Mouse (Mus musculus) forebrain, embryonic 11.5 days (tissue): ENCODE results near the gene Il23a. TPM values are rescaled to one million over a fixed set of nuclear protein-coding genes. Genes with fewer than 3 reads are reported as not detected.

Experiments used
- ATAC-seq: fragments of 200-750 bp; cut with Nextera tagmentation; replicated peaks from 2 replicates; pipeline ENCODE4 v1.8.0; 2017; ENCODE audit warnings: moderate TSS enrichment; ENCODE audit not compliant: low FRiP score
- DNase-seq: peaks from one replicate; pipeline ENCODE4 v3.0.0-alpha.2; 2017; ENCODE audit warnings: low spot score
- H3K27ac ChIP-seq: fragments of 300-500 bp; sonication (generic); 2 replicates; pipeline ENCODE4 v1.5.1; 2014; ENCODE audit warnings: low read depth, low read length
- H3K27me3 ChIP-seq: fragments of 300-500 bp; sonication (generic); 2 replicates; pipeline ENCODE4 v1.6.1; 2014; ENCODE audit warnings: mild to moderate bottlenecking, low read length, mixed read lengths; ENCODE audit not compliant: control insufficient read depth, insufficient read depth
- H3K36me3 ChIP-seq: fragments of 300-500 bp; sonication (generic); 2 replicates; pipeline ENCODE4 v1.6.1; 2014; ENCODE audit warnings: mild to moderate bottlenecking, low read length, moderate library complexity, mixed read lengths; ENCODE audit not compliant: control insufficient read depth, insufficient read depth
- H3K4me1 ChIP-seq: fragments of 300-500 bp; sonication (generic); replicated peaks from 2 replicates; pipeline ENCODE4 v1.6.1; 2014; ENCODE audit warnings: low read length, mixed read lengths; ENCODE audit not compliant: control insufficient read depth, insufficient read depth
- H3K4me2 ChIP-seq: fragments of 300-500 bp; sonication (generic); 2 replicates; pipeline ENCODE4 v1.6.1; 2014; ENCODE audit warnings: low read depth, mild to moderate bottlenecking, low read length, moderate library complexity, mixed read lengths; ENCODE audit not compliant: severe bottlenecking
- H3K4me3 ChIP-seq: fragments of 300-500 bp; sonication (generic); 2 replicates; pipeline ENCODE4 v1.5.1; 2014; ENCODE audit warnings: low read depth, low read length
- H3K9ac ChIP-seq: fragments of 300-500 bp; sonication (generic); 2 replicates; pipeline ENCODE4 v1.6.1; 2014; ENCODE audit warnings: low read length
- H3K9me3 ChIP-seq: fragments of 300-500 bp; sonication (generic); 2 replicates; pipeline ENCODE4 v1.6.1; 2016; ENCODE audit warnings: low read length, mixed read lengths; ENCODE audit not compliant: control insufficient read depth
- WGBS: fragments of 180-500 bp; shearing (Covaris S2); extraction: QIAGEN DNeasy Blood & Tissue Kit; methylation state at CpG from one replicate; pipeline ENCODE4 v1.1.7; 2014; 5-methylcytosine and 5-hydroxymethylcytosine counted together
- polyA plus RNA-seq: library from polyadenylated mRNA; unstranded; fragments of >200 nt; fragmentation: Nextera tagmentation; extraction: Ambion mirVana; gene quantifications from 2 replicates; pipeline ENCODE4 v1.2.1, GENCODE M21; 2014

Gene Il23a
- polyA plus RNA-seq, 1 experiment from 2014 or later = not detected

DNA sequence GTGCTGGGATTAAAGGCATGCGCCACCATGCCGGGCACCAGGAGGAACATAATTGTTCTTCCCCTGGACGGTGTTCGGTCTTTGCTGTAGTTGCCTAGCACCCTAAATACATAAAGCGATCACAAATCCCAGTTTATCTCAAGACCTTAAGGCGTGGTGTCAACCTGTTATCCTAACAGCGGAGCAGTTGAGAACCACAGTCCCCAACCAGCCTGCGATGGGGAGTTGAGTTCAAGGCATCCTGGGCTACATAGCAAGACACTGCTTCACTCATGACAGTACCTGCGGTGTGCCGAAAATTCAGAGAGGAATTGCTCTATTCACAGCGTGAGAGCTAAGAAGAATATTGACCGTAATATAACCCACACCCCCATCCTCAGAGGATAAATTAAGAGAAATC lies 23.1 kb upstream of the Il23a start:
- Histone ChIP-seq H3K4me1 (peaks cover 5% of the 10 kb centered on the region), H3K36me3 (peaks cover 12% of the 10 kb centered on the region; the same call in 1 of the 2 replicates), H3K9ac (peak overlapping the region; percentile 51; the same call in 1 of the 2 replicates), H3K27me3 (no peaks in the 10 kb centered on the region), H3K4me2 (peak overlapping the region; percentile 93), H3K27ac (no peak overlapping the region), H3K9me3 (no peaks in the 10 kb centered on the region), H3K4me3 (peak overlapping the region; percentile 12; the same call in 1 of the 2 replicates)
- ATAC-seq = no peak
- no peak for DNase-seq
- WGBS = 67% methylated on average over 12 of the region's 12 CpGs

DNA sequence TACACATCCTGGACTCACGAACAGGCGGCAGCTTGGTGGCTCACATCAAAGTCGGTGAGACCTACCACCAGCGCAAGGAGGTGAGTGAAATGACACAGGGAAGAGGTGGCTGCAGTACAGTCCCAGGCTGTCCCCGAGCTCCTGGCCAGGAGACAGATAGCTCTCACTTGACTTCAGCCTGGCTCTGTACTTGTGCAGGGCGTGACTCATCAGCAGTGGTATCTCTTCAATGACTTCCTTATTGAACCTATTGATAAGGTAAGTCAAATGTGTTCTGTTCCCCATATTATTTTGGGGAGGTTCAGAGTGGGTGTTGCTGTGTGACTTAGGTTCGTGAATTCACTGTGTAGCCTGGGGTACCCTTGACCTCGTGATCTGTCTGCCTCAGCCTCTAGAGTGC lies 17.0 kb upstream of the Il23a start:
- WGBS = 94% methylated on average over 8 of the region's 8 CpGs
- no peak for ATAC-seq
- Histone ChIP-seq H3K9me3 (no peaks in the 10 kb centered on the region), H3K4me2 (no peak overlapping the region), H3K27ac (no peak overlapping the region), H3K4me3 (no peak overlapping the region), H3K4me1 (no peaks in the 10 kb centered on the region), H3K27me3 (no peaks in the 10 kb centered on the region), H3K36me3 (peaks cover 10% of the 10 kb centered on the region; the same call in 1 of the 2 replicates), H3K9ac (no peak overlapping the region)
- DNase-seq = no peak

DNA sequence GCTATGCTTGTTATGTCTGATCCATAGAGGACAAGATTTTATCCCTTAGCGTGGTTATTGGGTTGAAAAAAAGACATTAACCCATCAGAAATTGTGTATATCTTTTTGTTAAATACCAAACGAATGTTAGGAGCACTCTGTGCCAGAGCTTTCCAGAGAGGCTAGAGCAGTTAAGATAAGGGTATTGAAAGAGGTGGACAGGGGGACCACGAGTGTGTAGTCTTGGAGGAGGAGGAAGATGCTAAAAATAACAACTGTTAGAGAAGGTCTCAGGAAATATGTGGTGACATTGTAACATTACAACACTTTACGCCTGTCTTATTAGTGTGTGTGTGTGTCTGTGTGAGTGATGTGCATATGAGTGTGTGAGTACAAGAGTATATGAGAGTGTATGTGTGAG lies 12.3 kb upstream of the Il23a start:
- Histone ChIP-seq H3K36me3 (peaks cover 3% of the 10 kb centered on the region; the same call in 1 of the 2 replicates), H3K9me3 (no peaks in the 10 kb centered on the region), H3K27ac (no peak overlapping the region), H3K4me1 (no peaks in the 10 kb centered on the region), H3K27me3 (no peaks in the 10 kb centered on the region), H3K4me2 (no peak overlapping the region), H3K9ac (no peak overlapping the region), H3K4me3 (no peak overlapping the region)
- ATAC-seq (no peak), DNase-seq (no peak)
- WGBS = 88% methylated on average over 4 of the region's 4 CpGs

DNA sequence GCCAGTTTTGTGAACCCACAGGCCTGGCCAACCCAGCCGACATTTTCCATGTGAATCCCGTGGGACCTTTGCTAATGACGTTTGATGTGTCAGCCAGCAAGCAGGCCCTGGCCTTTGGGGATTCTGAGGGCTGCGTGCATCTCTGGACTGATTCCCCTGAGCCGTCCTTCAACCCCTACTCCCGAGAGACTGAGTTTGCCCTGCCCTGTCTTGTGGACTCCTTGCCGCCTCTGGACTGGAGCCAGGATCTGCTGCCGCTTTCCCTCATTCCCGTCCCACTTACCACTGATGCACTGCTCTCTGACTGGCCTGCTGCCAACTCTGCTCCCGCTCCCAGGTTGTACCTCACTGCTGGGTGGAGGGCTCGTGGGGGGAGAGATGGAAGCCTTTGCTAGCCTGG lies 11.6 kb upstream of the Il23a start:
- no peaks in the 10 kb centered on the region for H3K9me3 ChIP-seq
- no peaks in the 10 kb centered on the region for H3K4me1 ChIP-seq
- DNase-seq (no peak), ATAC-seq (no peak)
- no peak overlapping the region for H3K4me3 ChIP-seq
- H3K27me3 ChIP-seq = no peaks in the 10 kb centered on the region
- 88% methylated on average over 11 of the region's 11 CpGs for WGBS
- no peak overlapping the region for H3K27ac ChIP-seq
- H3K4me2 ChIP-seq = no peak overlapping the region
- no peak overlapping the region for H3K9ac ChIP-seq
- H3K36me3 ChIP-seq = peaks cover 3% of the 10 kb centered on the region; the same call in 1 of the 2 replicates

DNA sequence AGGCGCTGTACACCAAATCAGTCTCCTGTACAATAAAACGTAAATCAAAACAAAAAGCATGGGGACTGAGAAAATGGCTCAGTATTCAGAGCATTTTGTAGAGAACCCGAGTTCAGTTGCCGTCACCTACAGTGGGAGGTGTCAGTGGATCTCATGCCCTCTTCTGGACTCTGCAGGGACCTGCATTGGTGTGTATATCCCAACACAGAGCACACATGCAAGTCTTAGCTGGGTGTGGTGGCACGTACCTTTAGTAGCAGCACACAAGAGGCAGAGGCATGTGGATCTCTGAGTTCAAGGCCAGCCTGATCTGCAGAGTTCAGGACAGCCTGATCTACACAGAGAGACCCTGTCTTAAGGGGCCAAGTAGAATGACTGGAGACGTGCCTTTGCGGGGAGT lies 11.1 kb upstream of the Il23a start:
- Histone ChIP-seq H3K4me3 (no peak overlapping the region), H3K9ac (no peak overlapping the region), H3K27me3 (no peaks in the 10 kb centered on the region), H3K9me3 (no peaks in the 10 kb centered on the region), H3K4me2 (no peak overlapping the region), H3K27ac (no peak overlapping the region), H3K36me3 (peaks cover 3% of the 10 kb centered on the region; the same call in 1 of the 2 replicates), H3K4me1 (no peaks in the 10 kb centered on the region)
- no peak for DNase-seq
- no peak for ATAC-seq
- 90% methylated on average over 7 of the region's 7 CpGs for WGBS

DNA sequence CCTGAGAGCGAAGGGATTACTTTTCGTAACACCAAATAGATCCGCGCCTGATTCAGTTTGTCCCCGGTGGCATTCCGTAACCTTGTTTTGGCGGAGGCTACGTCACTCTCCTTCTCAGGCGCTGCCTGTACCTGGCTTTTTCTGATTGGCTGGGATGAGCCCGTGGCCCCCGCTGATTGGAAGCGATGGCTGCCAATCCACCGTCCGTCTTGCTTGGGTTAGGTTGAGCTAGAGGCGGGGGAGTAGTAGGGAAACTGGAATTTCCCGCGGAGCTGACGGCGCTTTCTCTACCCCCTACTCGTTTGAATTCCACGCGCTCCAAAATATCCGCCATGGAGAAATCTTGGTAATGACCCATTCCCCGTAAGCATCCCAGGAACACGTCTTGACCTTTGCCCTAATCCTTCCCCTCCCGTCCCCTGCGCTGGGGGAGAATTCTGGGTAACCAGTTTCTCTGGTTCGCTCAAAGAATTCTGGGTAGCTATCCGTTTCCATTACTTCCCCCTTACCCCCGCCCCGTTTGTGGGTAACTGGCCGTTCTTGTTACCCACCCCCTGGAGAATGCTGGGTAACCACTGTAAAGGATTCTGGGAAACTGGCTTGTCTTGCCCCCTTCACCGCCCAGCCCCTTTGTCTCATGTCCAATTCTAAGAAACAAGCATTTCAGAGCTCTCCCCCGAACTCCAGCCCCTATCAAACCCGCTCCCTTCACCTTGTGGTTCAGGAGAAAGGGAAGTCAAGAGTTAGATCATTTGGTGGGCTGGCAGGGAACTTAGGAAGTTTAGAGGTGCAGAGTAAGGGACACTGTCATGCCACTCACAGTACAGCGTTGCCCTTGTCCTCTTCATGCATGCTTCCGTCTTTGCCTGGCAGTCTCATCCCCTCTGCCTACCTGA lies 4.8 kb upstream of the Il23a start, which contains the start of gene Pan2:
TSS of gene Pan2 (plus strand) at position 210 of the 896 bp plus-strand sequence.
- peak within 1 kb of the TSS; percentile 57 for H3K4me3 ChIP-seq
- peaks cover 9% of the 10 kb centered on the region for H3K4me1 ChIP-seq
- ATAC-seq = peak; percentile 99
- DNase-seq = peak; percentile 99
- peak within 1 kb of the TSS; percentile 91 for H3K9ac ChIP-seq
- H3K4me2 ChIP-seq = peak within 1 kb of the TSS; percentile 92
- WGBS = 2% methylated on average over 37 of the region's 37 CpGs
- H3K27ac ChIP-seq = peak within 1 kb of the TSS; percentile 88
- H3K27me3 ChIP-seq = no peaks in the 10 kb centered on the region
- H3K9me3 ChIP-seq = no peaks in the 10 kb centered on the region
- no peaks in the 10 kb centered on the region for H3K36me3 ChIP-seq

DNA sequence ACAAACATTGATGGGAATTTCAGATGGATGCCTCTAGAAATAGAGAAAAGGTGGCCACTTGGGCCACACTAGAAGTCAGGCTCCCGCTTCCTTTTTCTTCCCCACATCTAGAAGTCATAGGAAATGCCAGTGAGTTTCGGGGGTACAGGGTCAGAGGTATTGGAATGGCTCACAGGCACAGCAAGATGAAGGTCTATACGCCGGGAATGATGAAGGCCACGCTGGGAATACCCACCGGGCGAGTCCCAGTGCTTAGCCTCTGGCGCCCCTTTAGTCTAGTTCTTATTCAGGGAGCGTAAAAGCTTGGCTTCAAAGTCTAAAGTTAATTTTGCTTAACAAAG lies 4.2 kb upstream of the Il23a start:
- peak overlapping the region; percentile 84 for H3K27ac ChIP-seq
- no peaks in the 10 kb centered on the region for H3K27me3 ChIP-seq
- no peaks in the 10 kb centered on the region for H3K36me3 ChIP-seq
- DNase-seq = no peak
- peak overlapping the region; percentile 92 for H3K4me2 ChIP-seq
- under 1% methylated on average over 9 of the region's 9 CpGs for WGBS
- peak; percentile 58 for ATAC-seq
- peak overlapping the region; percentile 91 for H3K9ac ChIP-seq
- H3K4me1 ChIP-seq = peaks cover 9% of the 10 kb centered on the region
- H3K4me3 ChIP-seq = peak overlapping the region; percentile 57
- no peaks in the 10 kb centered on the region for H3K9me3 ChIP-seq

DNA sequence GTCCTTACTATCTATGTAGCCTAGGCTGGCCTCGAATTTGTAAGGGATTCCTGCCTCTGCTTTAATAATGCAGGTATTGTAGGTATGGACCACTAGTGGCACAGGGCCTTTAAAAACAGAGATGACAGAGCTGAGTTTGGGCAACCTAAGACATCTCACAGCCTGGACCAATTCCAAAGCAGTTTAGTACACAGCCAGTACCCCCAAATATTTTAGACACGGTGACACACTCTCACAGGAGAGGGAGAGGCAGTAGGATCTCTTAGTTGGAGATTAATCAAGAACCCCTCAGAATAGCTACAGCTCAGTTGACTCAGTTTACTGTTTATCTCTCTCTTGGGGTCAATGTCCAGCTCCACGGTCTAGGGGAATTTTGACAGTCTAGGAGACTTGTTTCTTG lies 3.8 kb upstream of the Il23a start:
- Histone ChIP-seq H3K9me3 (no peaks in the 10 kb centered on the region), H3K4me2 (peak overlapping the region; percentile 92), H3K27me3 (no peaks in the 10 kb centered on the region), H3K36me3 (no peaks in the 10 kb centered on the region), H3K9ac (peak overlapping the region; percentile 91), H3K27ac (no peak overlapping the region; the same call in 1 of the 2 replicates), H3K4me3 (peak overlapping the region; percentile 57), H3K4me1 (peaks cover 9% of the 10 kb centered on the region)
- 32% methylated on average over 3 of the region's 3 CpGs for WGBS
- no peak for DNase-seq
- no peak for ATAC-seq
